Mouse (Mus musculus): ENCODE data around the gene Mobp. TPM values are rescaled to one million over a fixed set of nuclear protein-coding genes. Genes with fewer than 3 reads are reported as not detected.

The Mobp gene
- polyA plus RNA-seq, 1 experiment, result 0.49 TPM

DNA sequence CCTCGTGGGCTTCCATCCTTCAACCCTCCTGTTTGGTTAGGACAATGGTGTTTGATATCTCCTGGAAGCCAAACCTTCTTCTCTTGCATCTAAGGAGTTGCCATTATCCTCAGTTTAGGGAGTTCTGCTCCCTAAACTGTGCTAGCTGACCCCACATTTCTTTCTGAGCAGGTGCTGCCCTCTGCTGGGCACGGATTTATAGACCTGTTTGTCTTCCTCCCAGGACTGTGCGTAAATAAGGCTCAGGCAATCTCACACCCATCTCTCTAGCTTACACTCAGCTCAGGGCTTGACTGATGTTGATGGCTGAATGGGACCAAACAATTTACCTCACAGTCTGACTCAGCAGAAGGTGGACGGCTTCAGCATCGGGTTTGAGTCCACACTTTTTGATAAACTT, 21.8 kb downstream of the Mobp start:
- no peaks in the 10 kb centered on the region for H3K36me3 ChIP-seq (ENCODE audit: control insufficient read depth, insufficient read depth, low read length)
- TF ChIP-seq CTCF (IDR thresholded peaks at IDR 0.05; ENCODE audit: control insufficient read depth, insufficient read depth, insufficient replicate concordance, low read depth, low read length), result peak; percentile 43; the same call in 1 of the 2 replicates
- TF ChIP-seq POLR2A (IDR thresholded peaks at IDR 0.05; ENCODE audit: control insufficient read depth, low read depth, low read length), result no peak

GRCm38 (mm10) chr9:120174436-120175137, 25.1 kb downstream of the Mobp start:
- no peak for TF ChIP-seq POLR2A (IDR thresholded peaks at IDR 0.05; ENCODE audit: control insufficient read depth, low read depth, low read length)
- no peak for TF ChIP-seq CTCF (IDR thresholded peaks at IDR 0.05; ENCODE audit: control insufficient read depth, insufficient read depth, insufficient replicate concordance, low read depth, low read length)
- H3K27me3 ChIP-seq (ENCODE audit: control insufficient read depth, insufficient read depth, low read length), result no peaks in the 10 kb centered on the region
- peak overlapping the region; percentile 46 for H3K4me3 ChIP-seq (ENCODE audit: control insufficient read depth, low read depth, low read length)

More for the DNA sequence above, 21.8 kb downstream of the Mobp start:
- Histone ChIP-seq H3K27ac (ENCODE audit: control insufficient read depth, insufficient read depth, low read depth, low read length) (no peak overlapping the region), H3K4me3 (ENCODE audit: control insufficient read depth, low read depth, low read length) (no peak overlapping the region), H3K4me1 (ENCODE audit: control insufficient read depth, insufficient read depth, low read length) (peaks cover 3% of the 10 kb centered on the region), H3K27me3 (ENCODE audit: control insufficient read depth, insufficient read depth, low read length) (no peaks in the 10 kb centered on the region)

DNA sequence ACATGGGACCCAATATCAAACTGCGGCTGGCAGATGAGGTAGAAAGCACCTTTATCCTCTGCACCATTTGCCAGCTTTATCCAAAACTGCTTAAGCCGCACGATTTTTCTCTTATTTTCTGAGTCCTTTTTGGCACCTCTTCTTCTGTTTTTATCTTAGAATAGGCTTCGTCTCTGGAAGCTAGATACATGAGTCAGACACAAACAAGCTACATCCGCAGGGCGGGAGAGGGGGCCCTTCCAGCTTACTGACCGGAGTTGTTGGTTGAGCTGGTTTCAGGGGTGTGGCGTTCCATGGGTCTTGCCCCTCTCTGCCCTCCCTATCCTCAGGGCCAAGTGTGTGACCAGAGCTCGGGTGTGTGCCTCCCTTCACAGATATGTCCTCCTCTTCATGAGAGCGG, 29.3 kb downstream of the Mobp start:
- H3K27ac ChIP-seq (ENCODE audit: control insufficient read depth, insufficient read depth, low read depth, low read length), result no peak overlapping the region
- no peaks in the 10 kb centered on the region for H3K27me3 ChIP-seq (ENCODE audit: control insufficient read depth, insufficient read depth, low read length)
- no peaks in the 10 kb centered on the region for H3K36me3 ChIP-seq (ENCODE audit: control insufficient read depth, insufficient read depth, low read length)
- H3K4me1 ChIP-seq (ENCODE audit: control insufficient read depth, insufficient read depth, low read length), result peaks cover 11% of the 10 kb centered on the region
- no peak for TF ChIP-seq CTCF (IDR thresholded peaks at IDR 0.05; ENCODE audit: control insufficient read depth, insufficient read depth, insufficient replicate concordance, low read depth, low read length)
- TF ChIP-seq POLR2A (IDR thresholded peaks at IDR 0.05; ENCODE audit: control insufficient read depth, low read depth, low read length), result no peak
- peak overlapping the region; percentile 49 for H3K4me3 ChIP-seq (ENCODE audit: control insufficient read depth, low read depth, low read length)

More at GRCm38 (mm10) chr9:120174436-120175137, 25.1 kb downstream of the Mobp start:
- Histone ChIP-seq H3K36me3 (ENCODE audit: control insufficient read depth, insufficient read depth, low read length) (no peaks in the 10 kb centered on the region), H3K27ac (ENCODE audit: control insufficient read depth, insufficient read depth, low read depth, low read length) (no peak overlapping the region), H3K4me1 (ENCODE audit: control insufficient read depth, insufficient read depth, low read length) (peaks cover 6% of the 10 kb centered on the region)

DNA sequence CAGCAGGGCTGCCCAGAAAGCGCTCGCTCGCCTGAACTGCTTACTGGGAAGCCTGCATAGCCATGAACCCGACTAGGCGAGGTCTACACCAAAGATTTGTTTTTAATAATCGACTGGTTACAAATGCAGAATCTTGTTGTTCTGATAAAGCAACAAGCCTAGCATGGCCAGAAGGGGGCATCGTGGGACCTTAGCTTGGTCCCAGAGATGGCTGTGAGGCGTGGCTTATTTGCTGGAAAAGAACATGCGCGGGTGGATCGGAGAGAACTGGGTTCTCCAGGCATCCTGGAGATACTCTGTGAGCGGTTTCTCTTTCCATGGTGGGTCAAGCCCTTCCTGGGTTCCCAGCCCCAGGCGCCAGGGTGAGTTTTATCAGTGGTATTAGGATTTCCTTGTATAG, 35.0 kb downstream of the Mobp start:
- Histone ChIP-seq H3K36me3 (ENCODE audit: control insufficient read depth, insufficient read depth, low read length) (no peaks in the 10 kb centered on the region), H3K4me1 (ENCODE audit: control insufficient read depth, insufficient read depth, low read length) (peaks cover 12% of the 10 kb centered on the region), H3K4me3 (ENCODE audit: control insufficient read depth, low read depth, low read length) (no peak overlapping the region), H3K27me3 (ENCODE audit: control insufficient read depth, insufficient read depth, low read length) (no peaks in the 10 kb centered on the region), H3K27ac (ENCODE audit: control insufficient read depth, insufficient read depth, low read depth, low read length) (no peak overlapping the region)
- TF ChIP-seq POLR2A (IDR thresholded peaks at IDR 0.05; ENCODE audit: control insufficient read depth, low read depth, low read length), result no peak
- TF ChIP-seq CTCF (IDR thresholded peaks at IDR 0.05; ENCODE audit: control insufficient read depth, insufficient read depth, insufficient replicate concordance, low read depth, low read length), result peak; percentile 24; the same call in 1 of the 2 replicates

DNA sequence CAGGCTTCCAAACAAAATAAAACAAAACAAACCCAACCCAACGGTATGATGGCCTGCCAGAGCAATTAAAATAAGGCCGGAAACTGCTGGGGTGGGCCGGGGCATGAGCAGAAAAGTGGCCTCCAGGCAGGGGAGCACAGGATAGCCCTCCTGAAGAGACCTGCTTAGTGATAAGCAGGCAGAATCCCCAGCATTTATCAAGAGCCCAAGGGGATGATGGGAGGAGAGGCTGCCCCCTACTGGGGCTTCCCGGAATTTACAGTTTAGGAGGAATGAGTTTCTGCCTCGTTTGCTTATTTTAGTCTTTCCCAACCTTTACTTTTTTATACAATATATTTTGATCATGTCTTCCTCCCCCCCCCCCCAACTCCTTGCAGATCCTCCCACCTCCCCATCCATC, 37.3 kb downstream of the Mobp start:
- Histone ChIP-seq H3K4me1 (ENCODE audit: control insufficient read depth, insufficient read depth, low read length) (peaks cover 9% of the 10 kb centered on the region), H3K27ac (ENCODE audit: control insufficient read depth, insufficient read depth, low read depth, low read length) (no peak overlapping the region), H3K4me3 (ENCODE audit: control insufficient read depth, low read depth, low read length) (no peak overlapping the region), H3K27me3 (ENCODE audit: control insufficient read depth, insufficient read depth, low read length) (no peaks in the 10 kb centered on the region; the same call in 1 of the 2 replicates), H3K36me3 (ENCODE audit: control insufficient read depth, insufficient read depth, low read length) (no peaks in the 10 kb centered on the region)
- peak; percentile 46; the same call in 1 of the 2 replicates for TF ChIP-seq CTCF (IDR thresholded peaks at IDR 0.05; ENCODE audit: control insufficient read depth, insufficient read depth, insufficient replicate concordance, low read depth, low read length)
- no peak for TF ChIP-seq POLR2A (IDR thresholded peaks at IDR 0.05; ENCODE audit: control insufficient read depth, low read depth, low read length)

DNA sequence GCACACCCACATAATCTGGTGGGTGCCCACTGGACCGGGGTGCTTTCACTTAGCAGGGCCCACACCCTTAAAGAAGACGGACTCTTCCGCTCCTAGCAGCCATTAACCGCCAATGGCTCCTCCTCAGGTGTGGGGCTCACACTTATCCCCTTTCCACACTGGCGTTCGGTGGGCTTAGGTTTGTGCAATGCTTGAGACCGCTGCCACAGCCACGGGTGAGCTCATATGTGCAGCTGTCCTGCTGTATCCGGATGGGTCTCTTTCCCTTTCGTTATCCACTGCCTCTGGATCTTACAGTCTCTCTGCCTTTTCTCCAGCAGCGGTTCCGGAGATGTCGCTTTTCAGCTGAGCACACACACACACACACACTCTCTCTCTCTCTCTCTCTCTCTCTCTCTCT, 41.4 kb downstream of the Mobp start:
- Histone ChIP-seq H3K36me3 (ENCODE audit: control insufficient read depth, insufficient read depth, low read length) (no peaks in the 10 kb centered on the region), H3K27me3 (ENCODE audit: control insufficient read depth, insufficient read depth, low read length) (no peaks in the 10 kb centered on the region; the same call in 1 of the 2 replicates), H3K4me1 (ENCODE audit: control insufficient read depth, insufficient read depth, low read length) (peaks cover 10% of the 10 kb centered on the region), H3K4me3 (ENCODE audit: control insufficient read depth, low read depth, low read length) (peak overlapping the region; percentile 48), H3K27ac (ENCODE audit: control insufficient read depth, insufficient read depth, low read depth, low read length) (no peak overlapping the region)
- no peak for TF ChIP-seq POLR2A (IDR thresholded peaks at IDR 0.05; ENCODE audit: control insufficient read depth, low read depth, low read length)
- TF ChIP-seq CTCF (IDR thresholded peaks at IDR 0.05; ENCODE audit: control insufficient read depth, insufficient read depth, insufficient replicate concordance, low read depth, low read length), result no peak

GRCm38 (mm10) chr9:120191362-120192098, 42.0 kb downstream of the Mobp start:
- Histone ChIP-seq H3K4me1 (ENCODE audit: control insufficient read depth, insufficient read depth, low read length) (peaks cover 10% of the 10 kb centered on the region), H3K27ac (ENCODE audit: control insufficient read depth, insufficient read depth, low read depth, low read length) (no peak overlapping the region), H3K4me3 (ENCODE audit: control insufficient read depth, low read depth, low read length) (peak overlapping the region; percentile 48), H3K27me3 (ENCODE audit: control insufficient read depth, insufficient read depth, low read length) (no peaks in the 10 kb centered on the region; the same call in 1 of the 2 replicates), H3K36me3 (ENCODE audit: control insufficient read depth, insufficient read depth, low read length) (no peaks in the 10 kb centered on the region)
- TF ChIP-seq POLR2A (IDR thresholded peaks at IDR 0.05; ENCODE audit: control insufficient read depth, low read depth, low read length) (no peak), CTCF (IDR thresholded peaks at IDR 0.05; ENCODE audit: control insufficient read depth, insufficient read depth, insufficient replicate concordance, low read depth, low read length) (peak; percentile 68)

Measured in testis, adult 2 months (tissue).